Mouse (Mus musculus): ENCODE measurements around the gene Senp2. TPM values are rescaled to one million over a fixed set of nuclear protein-coding genes. Genes with fewer than 3 reads are reported as not detected.

Senp2 gene
- total and polyA plus RNA-seq, 3 experiments = 31.7 to 54.7 TPM; not detected in 1

- Histone ChIP-seq H3K9ac (ENCODE audit: control insufficient read depth, low read depth, low read length, poor library complexity, severe bottlenecking) (no peak overlapping the region), H3K4me3 (ENCODE audit: control insufficient read depth in 1 of 2, insufficient read depth in 1 of 2, low read depth in 2 of 2, low read length in 2 of 2) (no peak overlapping the region), H3K9me3 (replicated peaks; ENCODE audit: insufficient read depth, low read length) (no peaks in the 10 kb centered on the region), H3K27ac (ENCODE audit: control insufficient read depth, low read depth, low read length) (no peak overlapping the region), H3K79me2 (ENCODE audit: control insufficient read depth, insufficient read depth, low read length, poor library complexity) (no peaks in the 10 kb centered on the region), H3K27me3 (ENCODE audit: control insufficient read depth in 1 of 2, insufficient read depth in 2 of 2, low read length in 2 of 2) (peaks cover 0 to 2% of the 10 kb centered on the region in 2 experiments; a peak in 1 of 4 replicates), H3K4me1 (ENCODE audit: control insufficient read depth in 1 of 2, insufficient read depth in 2 of 2, low read length in 2 of 2) (no peaks in the 10 kb centered on the region), H3K36me3 (ENCODE audit: control insufficient read depth in 1 of 2, insufficient read depth in 2 of 2, low read length in 2 of 2) (no peaks in the 10 kb centered on the region)
- no peak for TF ChIP-seq POLR2AphosphoS2 (IDR thresholded peaks at IDR 0.05; ENCODE audit: low read length)
- TF ChIP-seq MYC (IDR thresholded peaks at IDR 0.05; ENCODE audit: low read depth, low read length) = no peak
- no peak for TF ChIP-seq TBP (IDR thresholded peaks at IDR 0.05; ENCODE audit: low read depth, low read length)
- TF ChIP-seq MXI1 (IDR thresholded peaks at IDR 0.05; ENCODE audit: low read depth, low read length) = no peak
- TF ChIP-seq JUND (IDR thresholded peaks at IDR 0.05; ENCODE audit: low read depth, low read length) = no peak
- TF ChIP-seq CHD1 (IDR thresholded peaks at IDR 0.05; ENCODE audit: low read depth, low read length) = no peak
- TF ChIP-seq GABPA (IDR thresholded peaks at IDR 0.05; ENCODE audit: low read depth, low read length) = no peak
- no peak for TF ChIP-seq MAX (IDR thresholded peaks at IDR 0.05; ENCODE audit: low read length)
- TF ChIP-seq HCFC1 (IDR thresholded peaks at IDR 0.05; ENCODE audit: low read depth, low read length) = no peak
- no peak for TF ChIP-seq NRF1 (IDR thresholded peaks at IDR 0.05; ENCODE audit: insufficient read depth, low read depth, low read length, poor library complexity, severe bottlenecking)
- TF ChIP-seq CTCF (IDR thresholded peaks at IDR 0.05 in 2 of 3, conservative IDR thresholded peaks at IDR 0.05 in 1 of 3; ENCODE audit: control insufficient read depth in 1 of 3, insufficient read depth in 1 of 3, low read depth in 2 of 3, low read length in 3 of 3, poor library complexity in 1 of 3, severe bottlenecking in 1 of 3) = no peak
- no peak for TF ChIP-seq ZMIZ1 (IDR thresholded peaks at IDR 0.05; ENCODE audit: low read depth, low read length)
- TF ChIP-seq SIN3A (IDR thresholded peaks at IDR 0.05; ENCODE audit: low read length) = no peak
- no peak for TF ChIP-seq ZC3H11A (IDR thresholded peaks at IDR 0.05; ENCODE audit: low read depth, low read length)
- DNase-seq (ENCODE audit: low read depth, low spot score) = no peak
Observed at GRCm38 (mm10) chr16:21983581-21983980, 25.7 kb upstream of the Senp2 start.

GRCm38 (mm10) chr16:21984091-21984490 is 25.2 kb upstream of the Senp2 start:
- Histone ChIP-seq H3K4me1 (ENCODE audit: control insufficient read depth in 1 of 2, insufficient read depth in 2 of 2, low read length in 2 of 2) (no peaks in the 10 kb centered on the region), H3K4me3 (ENCODE audit: control insufficient read depth in 1 of 2, insufficient read depth in 1 of 2, low read depth in 2 of 2, low read length in 2 of 2) (no peak overlapping the region), H3K9me3 (replicated peaks; ENCODE audit: insufficient read depth, low read length) (no peaks in the 10 kb centered on the region), H3K9ac (ENCODE audit: control insufficient read depth, low read depth, low read length, poor library complexity, severe bottlenecking) (no peak overlapping the region), H3K79me2 (ENCODE audit: control insufficient read depth, insufficient read depth, low read length, poor library complexity) (no peaks in the 10 kb centered on the region), H3K27ac (ENCODE audit: control insufficient read depth, low read depth, low read length) (no peak overlapping the region), H3K27me3 (ENCODE audit: control insufficient read depth in 1 of 2, insufficient read depth in 2 of 2, low read length in 2 of 2) (peaks cover 0 to 2% of the 10 kb centered on the region in 2 experiments; a peak in 1 of 4 replicates), H3K36me3 (ENCODE audit: control insufficient read depth in 1 of 2, insufficient read depth in 2 of 2, low read length in 2 of 2) (no peaks in the 10 kb centered on the region)
- no peak for DNase-seq (ENCODE audit: low read depth, low spot score)
- TF ChIP-seq MAZ (IDR thresholded peaks at IDR 0.05; ENCODE audit: low read depth, low read length) = no peak
- TF ChIP-seq USF1 (IDR thresholded peaks at IDR 0.05; ENCODE audit: low read depth, low read length) = no peak
- TF ChIP-seq MAFK (IDR thresholded peaks at IDR 0.05; ENCODE audit: borderline replicate concordance, low read depth, low read length) = no peak
- no peak for TF ChIP-seq EP300 (IDR thresholded peaks at IDR 0.05; ENCODE audit: low read depth in 1 of 2, low read length in 2 of 2)
- TF ChIP-seq GABPA (IDR thresholded peaks at IDR 0.05; ENCODE audit: low read depth, low read length) = no peak
- TF ChIP-seq RAD21 (IDR thresholded peaks at IDR 0.05; ENCODE audit: low read depth, low read length) = no peak
- no peak for TF ChIP-seq POLR2A (IDR thresholded peaks at IDR 0.05; ENCODE audit: control insufficient read depth in 1 of 2, insufficient read depth in 1 of 2, low read depth in 1 of 2, low read length in 2 of 2, poor library complexity in 1 of 2)
- TF ChIP-seq ZC3H11A (IDR thresholded peaks at IDR 0.05; ENCODE audit: low read depth, low read length) = no peak
- no peak for TF ChIP-seq RCOR1 (IDR thresholded peaks at IDR 0.05; ENCODE audit: low read depth, low read length)
- TF ChIP-seq CHD2 (IDR thresholded peaks at IDR 0.05; ENCODE audit: low read length) = no peak
- TF ChIP-seq TAL1 (IDR thresholded peaks at IDR 0.05; ENCODE audit: low read length) = no peak
- no peak for TF ChIP-seq UBTF (IDR thresholded peaks at IDR 0.05; ENCODE audit: borderline replicate concordance, insufficient read depth, low read depth, low read length)
- TF ChIP-seq SIN3A (IDR thresholded peaks at IDR 0.05; ENCODE audit: low read length) = no peak
